ENCODE assay signal across 22 mouse cellular contexts in genomic region chr3:31162860-31163259, GRCm38 (mm10). TPM values are rescaled to one million over a fixed set of nuclear protein-coding genes. Genes with fewer than 3 reads are reported as not detected.
"Had no signal": no experiment of that assay in that cellular context is flagged by ENCODE, and none has a peak within 500 bp of the region (broad histone marks: within the 10 kb centered on the region; RNA-seq: fewer than 3 reads in every experiment).

No protein-coding gene starts in this region.

- H3K27me3 ChIP-seq: lung, embryonic 15.5 days; midbrain, embryonic 13.5 days; midbrain, embryonic 15.5 days; neural tube, embryonic 13.5 days; neural tube, embryonic 15.5 days; stomach, embryonic 15.5 days had no signal

- H3K4me3 ChIP-seq: lung, embryonic 15.5 days; midbrain, embryonic 13.5 days; midbrain, embryonic 15.5 days; neural tube, embryonic 13.5 days; neural tube, embryonic 15.5 days; stomach, embryonic 15.5 days had no signal

- H3K27ac ChIP-seq: lung, embryonic 15.5 days; macrophage; midbrain, embryonic 13.5 days; midbrain, embryonic 15.5 days; neural tube, embryonic 13.5 days; neural tube, embryonic 15.5 days; stomach, embryonic 15.5 days; stomach, postnatal 0 days had no signal

- ATAC-seq: lung, postnatal 0 days; midbrain, embryonic 13.5 days; midbrain, embryonic 15.5 days had no signal

- H3K9me3 ChIP-seq: lung, embryonic 15.5 days; midbrain, embryonic 13.5 days; midbrain, embryonic 15.5 days; neural tube, embryonic 13.5 days; neural tube, embryonic 15.5 days; stomach, embryonic 15.5 days had no signal

- H3K4me1 ChIP-seq: lung, embryonic 15.5 days; neural tube, embryonic 15.5 days; stomach, embryonic 15.5 days had no signal

- DNase-seq: lung, adult 18-20 months; lung, postnatal 14 days; lung, postnatal 36 days; retina, postnatal 1 day; right cerebral cortex, adult 18-20 months; right cerebral cortex, postnatal 25 days; right cerebral cortex, postnatal 4 days; spleen, adult 18-20 months; thymus, adult 2 months; thymus, postnatal 25 days; thymus, postnatal 4 days had no signal

- H3K36me3 ChIP-seq: lung, embryonic 15.5 days; midbrain, embryonic 13.5 days; midbrain, embryonic 15.5 days; neural tube, embryonic 13.5 days; neural tube, embryonic 15.5 days; stomach, embryonic 15.5 days had no signal

RNA-seq across cellular contexts. Expression of gene Cldn11, which starts 13.1 kb away (rescaled TPM):
- total RNA-seq: megakaryocyte progenitor cell, adult 5-6 weeks; monocyte, adult 5-6 weeks had no signal
- polyA plus RNA-seq: macrophage had no signal
